Mouse (Mus musculus) CH12.LX (cell line): ENCODE measurements around the gene Numb. TPM values are rescaled to one million over a fixed set of nuclear protein-coding genes. Genes with fewer than 3 reads are reported as not detected.

ENCODE experiments used
- DNase-seq: peaks from one replicate; pipeline ENCODE4 v3.0.0-alpha.2; 2013; ENCODE audit errors: extremely low read depth
- H3K27ac ChIP-seq: 2 replicates; pipeline ENCODE4 v1.5.1; 2012; ENCODE audit warnings: low read depth, mild to moderate bottlenecking, control low read depth, moderate library complexity; ENCODE audit not compliant: insufficient read depth
- H3K27me3 ChIP-seq: replicated peaks from 2 replicates; pipeline ENCODE3; 2012; ENCODE audit warnings: inconsistent platforms
- H3K36me3 ChIP-seq, 2 experiments: replicated peaks in 1 of 2; 2 replicates each; pipeline versions ENCODE3 to v1.6.1; 2012; ENCODE audit warnings: inconsistent platforms in 1 of 2, low read length in 1 of 2, mild to moderate bottlenecking in 1 of 2, mixed read lengths in 1 of 2, moderate library complexity in 1 of 2; ENCODE audit not compliant: control insufficient read depth in 1 of 2, insufficient read depth in 1 of 2
- H3K4me1 ChIP-seq, 2 experiments: 2 replicates each; pipeline ENCODE4 v1.6.1; 2012; ENCODE audit warnings: inconsistent platforms in 1 of 2, moderate library complexity in 1 of 2; ENCODE audit not compliant: insufficient read depth in 2 of 2, control insufficient read depth in 1 of 2
- H3K4me2 ChIP-seq: 2 replicates; pipeline ENCODE4 v1.6.1; 2012; ENCODE audit warnings: low read depth, mild to moderate bottlenecking, control low read depth; ENCODE audit not compliant: poor library complexity, insufficient read depth, severe bottlenecking
- H3K4me3 ChIP-seq, 3 experiments: fragments of 150-350 bp in 1 of 3; sonication (generic) in 1 of 3; replicated peaks in 1 of 3; 2 replicates each; pipeline versions ENCODE3 to v1.5.1; 2011 to 2012; ENCODE audit warnings: low read depth in 2 of 3, low read length in 2 of 3, mild to moderate bottlenecking in 2 of 3, moderate library complexity in 2 of 3, control low read depth in 1 of 3, improper control_type of control experiment in 1 of 3, inconsistent platforms in 1 of 3, mixed read lengths in 1 of 3; ENCODE audit not compliant: poor library complexity in 1 of 3
- H3K79me2 ChIP-seq: replicated peaks from 2 replicates; pipeline ENCODE4 v1.6.1; 2012; ENCODE audit warnings: mild to moderate bottlenecking, moderate library complexity; ENCODE audit not compliant: control insufficient read depth, poor library complexity, insufficient read depth, severe bottlenecking; ENCODE audit errors: extremely low read depth
- H3K9ac ChIP-seq: 2 replicates; pipeline ENCODE4 v1.6.1; 2012; ENCODE audit warnings: low read depth, mild to moderate bottlenecking, control low read depth, moderate library complexity; ENCODE audit not compliant: insufficient read depth
- H3K9me3 ChIP-seq: replicated peaks from 2 replicates; pipeline ENCODE3; 2012; ENCODE audit warnings: low read length, inconsistent platforms, mixed read lengths
- BHLHE40 ChIP-seq: IDR thresholded peaks from 2 replicates; pipeline ENCODE4 v1.6.1; 2011; ENCODE audit warnings: mild to moderate bottlenecking, low read depth, low read length, improper control_type of control experiment
- CHD1 ChIP-seq: IDR thresholded peaks from 2 replicates; pipeline ENCODE4 v1.6.1; 2012; ENCODE audit warnings: low read depth, low read length, improper control_type of control experiment, inconsistent platforms
- CTCF ChIP-seq, 2 experiments: IDR thresholded peaks in 1 of 2; conservative IDR thresholded peaks in 1 of 2; 2 replicates each; pipeline ENCODE4 v1.5.1; 2011 to 2012; ENCODE audit warnings: low read depth in 2 of 2, low read length in 2 of 2, improper control_type of control experiment in 1 of 2, inconsistent platforms in 1 of 2, mild to moderate bottlenecking in 1 of 2, moderate library complexity in 1 of 2
- E2F4 ChIP-seq: IDR thresholded peaks from 2 replicates; pipeline ENCODE4 v1.6.1; 2011; ENCODE audit warnings: low read depth, low read length, improper control_type of control experiment; ENCODE audit not compliant: insufficient replicate concordance
- ELF1 ChIP-seq: IDR thresholded peaks from 2 replicates; pipeline ENCODE4 v1.6.1; 2014; ENCODE audit warnings: low read depth, mild to moderate bottlenecking, inconsistent platforms, low read length, improper control_type of control experiment
- EP300 ChIP-seq: IDR thresholded peaks from 2 replicates; pipeline ENCODE4 v1.6.1; 2011; ENCODE audit warnings: low read length, improper control_type of control experiment
- ETS1 ChIP-seq: conservative IDR thresholded peaks from 2 replicates; pipeline ENCODE4 v1.6.1; 2012; ENCODE audit warnings: low read depth, mild to moderate bottlenecking, inconsistent platforms, low read length, improper control_type of control experiment, moderate library complexity
- GABPA ChIP-seq: IDR thresholded peaks from 2 replicates; pipeline ENCODE4 v1.6.1; 2012; ENCODE audit warnings: low read depth, low read length, improper control_type of control experiment, inconsistent platforms; ENCODE audit not compliant: insufficient replicate concordance
- HCFC1 ChIP-seq: IDR thresholded peaks from 2 replicates; pipeline ENCODE4 v1.6.1; 2012; ENCODE audit warnings: low read depth, mild to moderate bottlenecking, inconsistent platforms, low read length, improper control_type of control experiment
- JUN ChIP-seq: IDR thresholded peaks from 2 replicates; pipeline ENCODE4 v1.6.1; 2011; ENCODE audit warnings: low read depth, mild to moderate bottlenecking, low read length, improper control_type of control experiment, moderate library complexity; ENCODE audit not compliant: insufficient read depth
- JUND ChIP-seq: conservative IDR thresholded peaks from 2 replicates; pipeline ENCODE4 v1.6.1; 2011; ENCODE audit warnings: low read depth, low read length, improper control_type of control experiment
- KAT2A ChIP-seq: IDR thresholded peaks from 2 replicates; pipeline ENCODE4 v1.6.1; 2012; ENCODE audit warnings: low read length, improper control_type of control experiment, inconsistent platforms; ENCODE audit not compliant: insufficient replicate concordance
- MAZ ChIP-seq: IDR thresholded peaks from 2 replicates; pipeline ENCODE4 v1.6.1; 2012; ENCODE audit warnings: low read depth, mild to moderate bottlenecking, inconsistent platforms, low read length, improper control_type of control experiment, moderate library complexity
- MXI1 ChIP-seq: IDR thresholded peaks from 2 replicates; pipeline ENCODE4 v1.6.1; 2011; ENCODE audit warnings: mild to moderate bottlenecking, low read depth, low read length, improper control_type of control experiment
- MYC ChIP-seq: IDR thresholded peaks from 2 replicates; pipeline ENCODE4 v1.6.1; 2011; ENCODE audit warnings: low read depth, mild to moderate bottlenecking, improper control_type of control experiment, low read length
- RAD21 ChIP-seq: IDR thresholded peaks from 2 replicates; pipeline ENCODE4 v1.6.1; 2011; ENCODE audit warnings: low read depth, mild to moderate bottlenecking, low read length, improper control_type of control experiment, moderate library complexity
- SIN3A ChIP-seq: IDR thresholded peaks from 2 replicates; pipeline ENCODE4 v1.6.1; 2012; ENCODE audit warnings: low read length, improper control_type of control experiment, inconsistent platforms
- TBP ChIP-seq: conservative IDR thresholded peaks from 2 replicates; pipeline ENCODE4 v1.6.1; 2011; ENCODE audit warnings: low read depth, low read length, improper control_type of control experiment
- ZKSCAN1 ChIP-seq: IDR thresholded peaks from 2 replicates; pipeline ENCODE4 v1.6.1; 2012; ENCODE audit warnings: low read depth, inconsistent platforms, low read length, improper control_type of control experiment, borderline replicate concordance
- ZMIZ1 ChIP-seq: IDR thresholded peaks from 2 replicates; pipeline ENCODE4 v1.6.1; 2012; ENCODE audit warnings: low read depth, mild to moderate bottlenecking, inconsistent platforms, low read length, improper control_type of control experiment
- dilution Hi-C: fragments of 300-500 bp; cut with MboI; formaldehyde crosslinking; loops from 2 replicates; pipeline ENCODE4 v1.14.3; 2020; ENCODE audit warnings: low sequenced_read_pairs; ENCODE audit not compliant: extremely low pct_unique_long_range_greater_than_20kb, extremely low pct_ligation_motif_present
- in situ Hi-C: fragments of 300-500 bp; cut with MboI; formaldehyde crosslinking; loops from 3 replicates; pipeline ENCODE4 v1.14.3; 2019; ENCODE audit warnings: low sequenced_read_pairs, low pct_ligation_motif_present, low pct_unique_long_range_greater_than_20kb, mixed read lengths
- polyA plus RNA-seq: library from polyadenylated mRNA; unstranded; fragments of >175 nt; gene quantifications from 2 replicates; pipeline ENCODE4 v1.2.1, GENCODE M21; 2012; ENCODE audit warnings: low read depth; ENCODE audit not compliant: insufficient read length
- total RNA-seq, 2 experiments: library from RNA; depleted of rRNA; stranded (reverse); fragments of 300-350 nt in 1 of 2; fragments of >200 nt in 1 of 2; gene quantifications; 2 replicates each; pipeline ENCODE4 v1.2.3; 2012 to 2014

Gene Numb
- total and polyA plus RNA-seq, 3 experiments = 5.3 to 6.9 (median 5.7) TPM

- TF ChIP-seq BHLHE40 (no peak), JUND (no peak), MXI1 (no peak), SIN3A (no peak), MAZ (no peak), MYC (no peak)
- peaks cover 4 to 33% of the 10 kb centered on the region in 2 experiments; a peak in 3 of 4 replicates for H3K4me1 ChIP-seq
- H3K9me3 ChIP-seq = no peaks in the 10 kb centered on the region
- in situ Hi-C loops = no loop called here
- no peak overlapping the region for H3K4me2 ChIP-seq
- no peaks in the 10 kb centered on the region for H3K27me3 ChIP-seq
- H3K9ac ChIP-seq = no peak overlapping the region
- no peak overlapping the region for H3K4me3 ChIP-seq
- no peaks in the 10 kb centered on the region for H3K36me3 ChIP-seq
- H3K27ac ChIP-seq = no peak overlapping the region
- no peaks in the 10 kb centered on the region for H3K79me2 ChIP-seq
- no peak for DNase-seq
- dilution Hi-C loops = no loop called here
Observed at GRCm38 (mm10) chr12:83927747-83928146, 6.0 kb upstream of the Numb start.

GRCm38 (mm10) chr12:83926061-83926460, 4.3 kb upstream of the Numb start:
- dilution Hi-C loops (no loop called here), in situ Hi-C loops (no loop called here)
- no peaks in the 10 kb centered on the region for H3K27me3 ChIP-seq
- H3K4me3 ChIP-seq = no peak overlapping the region
- 0 out of 2 replicates have a peak, but pooled peaks cover 2% of the 10 kb centered on the region for H3K79me2 ChIP-seq
- TF ChIP-seq TBP = no peak
- TF ChIP-seq HCFC1 = no peak
- TF ChIP-seq GABPA = no peak
- no peak for TF ChIP-seq RAD21
- no peak for TF ChIP-seq JUN
- no peak for TF ChIP-seq ZKSCAN1
- TF ChIP-seq EP300 = no peak
- no peaks in the 10 kb centered on the region for H3K9me3 ChIP-seq
- H3K27ac ChIP-seq = no peak overlapping the region
- H3K4me1 ChIP-seq = peaks cover 4 to 31% of the 10 kb centered on the region in 2 experiments; a peak in 3 of 4 replicates
- no peaks in the 10 kb centered on the region for H3K36me3 ChIP-seq
- DNase-seq = no peak
- H3K4me2 ChIP-seq = no peak overlapping the region
- H3K9ac ChIP-seq = no peak overlapping the region

- H3K4me2 ChIP-seq = no peak overlapping the region
- in situ Hi-C loops (no loop called here), dilution Hi-C loops (no loop called here)
- no peak for DNase-seq
- H3K79me2 ChIP-seq = 0 out of 2 replicates have a peak, but pooled peaks cover 5% of the 10 kb centered on the region
- no peaks in the 10 kb centered on the region for H3K36me3 ChIP-seq
- H3K9ac ChIP-seq = no peak overlapping the region
- no peak for TF ChIP-seq ZMIZ1
- no peak for TF ChIP-seq KAT2A
- TF ChIP-seq E2F4 = no peak
- no peak for TF ChIP-seq MXI1
- no peak for TF ChIP-seq TBP
- no peak for TF ChIP-seq ELF1
- no peak for TF ChIP-seq RAD21
- TF ChIP-seq ETS1 = no peak
- no peak for TF ChIP-seq ZKSCAN1
- no peak for TF ChIP-seq CTCF (conservative IDR thresholded peaks at IDR 0.05 in 1 of 2, IDR thresholded peaks at IDR 0.05 in 1 of 2; ENCODE audit: low read depth in 2 of 2, low read length in 2 of 2)
- no peak for TF ChIP-seq SIN3A
- TF ChIP-seq BHLHE40 = no peak
- no peak for TF ChIP-seq CHD1
- TF ChIP-seq JUN = no peak
- peaks cover 4 to 38% of the 10 kb centered on the region in 2 experiments; a peak in 3 of 4 replicates for H3K4me1 ChIP-seq
- no peak overlapping the region for H3K4me3 ChIP-seq
- no peaks in the 10 kb centered on the region for H3K27me3 ChIP-seq
- no peaks in the 10 kb centered on the region for H3K9me3 ChIP-seq
- no peak overlapping the region for H3K27ac ChIP-seq
Observed at GRCm38 (mm10) chr12:83925160-83925703, 3.5 kb upstream of the Numb start.
